Mouse (Mus musculus) 3134 (cell line): ENCODE measurements around the gene Slc35d2.
"Not testable (repeated sequence)": the region's sequence is repeated elsewhere in the genome, so short reads cannot be mapped to it uniquely, and the experiment has no call there.

Experiments
- DNase-seq: peaks from one replicate; pipeline ENCODE4 v3.0.0-alpha.2; 2011; ENCODE audit warnings: low spot score; ENCODE audit not compliant: insufficient read length; ENCODE audit errors: extremely low read depth

Gene Slc35d2

GRCm38 (mm10) chr13:64060935-64061506, 68.1 kb downstream of the Slc35d2 start:
- no peak for DNase-seq

GRCm38 (mm10) chr13:64053959-64054358, 75.2 kb downstream of the Slc35d2 start:
- DNase-seq = no peak

- not testable (repeated sequence) for DNase-seq
These were observed 76.9 kb downstream of the Slc35d2 start for GRCm38 (mm10) chr13:64052281-64052680.

- no peak for DNase-seq
These were observed 78.3 kb downstream of the Slc35d2 start for GRCm38 (mm10) chr13:64050895-64051294.

- DNase-seq = no peak
These were observed 79.6 kb downstream of the Slc35d2 start for GRCm38 (mm10) chr13:64049535-64049934.

- DNase-seq = no peak
These were observed 80.7 kb downstream of the Slc35d2 start for GRCm38 (mm10) chr13:64048467-64048866.
